Mouse (Mus musculus): Measurements from ENCODE around the gene Mgll.

- TF ChIP-seq CTCF (conservative IDR thresholded peaks at IDR 0.05; ENCODE audit: low read length): no peak
- no peak for TF ChIP-seq POU5F1 (IDR thresholded peaks at IDR 0.05; ENCODE audit: borderline replicate concordance, low read length)
Measured at GRCm38 (mm10) chr6:88843781-88844725, 119.8 kb downstream of the Mgll start.
